Mouse (Mus musculus) ES-Bruce4 (cell line): ENCODE measurements around the gene Doxl2. TPM values are rescaled to one million over a fixed set of nuclear protein-coding genes. Genes with fewer than 3 reads are reported as not detected.

Experiments used
- H3K27ac ChIP-seq: 2 replicates; pipeline ENCODE4 v1.5.1; 2012; ENCODE audit warnings: low read length, inconsistent platforms; ENCODE audit not compliant: insufficient read depth
- H3K27me3 ChIP-seq: 2 replicates; pipeline ENCODE4 v1.6.1; 2012; ENCODE audit warnings: mild to moderate bottlenecking, low read length, inconsistent platforms; ENCODE audit not compliant: control insufficient read depth, poor library complexity, insufficient read depth, severe bottlenecking
- H3K36me3 ChIP-seq: 2 replicates; pipeline ENCODE4 v1.6.1; 2012; ENCODE audit warnings: inconsistent platforms, mild to moderate bottlenecking, low read length, moderate library complexity; ENCODE audit not compliant: control insufficient read depth, poor library complexity, insufficient read depth, severe bottlenecking
- H3K4me1 ChIP-seq: one replicate; pipeline ENCODE4 v1.8.1; 2011; ENCODE audit warnings: low read length; ENCODE audit not compliant: control insufficient read depth, insufficient read depth
- H3K4me3 ChIP-seq: 2 replicates; pipeline ENCODE4 v1.5.1; 2011; ENCODE audit warnings: low read depth, mild to moderate bottlenecking, low read length
- H3K9ac ChIP-seq: 2 replicates; pipeline ENCODE4 v1.6.1; 2012; ENCODE audit warnings: low read depth, mild to moderate bottlenecking, inconsistent platforms; ENCODE audit not compliant: poor library complexity, severe bottlenecking
- H3K9me3 ChIP-seq: replicated peaks from 2 replicates; pipeline ENCODE4 v1.6.1; 2012; ENCODE audit warnings: mild to moderate bottlenecking, low read length, inconsistent platforms; ENCODE audit not compliant: control insufficient read depth, poor library complexity, insufficient read depth, severe bottlenecking
- CTCF ChIP-seq: IDR thresholded peaks from one replicate; pipeline ENCODE4 v1.8.1; 2011; ENCODE audit warnings: low read depth, low read length
- EP300 ChIP-seq: IDR thresholded peaks from 2 replicates; pipeline ENCODE4 v1.6.1; 2011; ENCODE audit warnings: low read depth, low read length; ENCODE audit not compliant: insufficient read depth
- POLR2A ChIP-seq: IDR thresholded peaks from one replicate; pipeline ENCODE4 v1.8.1; 2011; ENCODE audit warnings: low read length; ENCODE audit not compliant: insufficient read depth
- polyA plus RNA-seq: library from polyadenylated mRNA; stranded (reverse); fragments of >200 nt; gene quantifications from 2 replicates; pipeline ENCODE4 v1.2.4, GENCODE M21; 2011; ENCODE audit warnings: low read depth; ENCODE audit not compliant: missing spikeins, insufficient read depth, insufficient read length

The Doxl2 gene
- polyA plus RNA-seq, 1 experiment, result not detected

- Histone ChIP-seq H3K27ac (no peak overlapping the region), H3K9ac (no peak overlapping the region), H3K4me1 (no peaks in the 10 kb centered on the region), H3K9me3 (no peaks in the 10 kb centered on the region), H3K27me3 (no peaks in the 10 kb centered on the region), H3K4me3 (no peak overlapping the region), H3K36me3 (no peaks in the 10 kb centered on the region)
- TF ChIP-seq EP300 (no peak), POLR2A (no peak), CTCF (no peak)
Observed at GRCm38 (mm10) chr6:48998796-48999195, 24.0 kb downstream of the Doxl2 start.

DNA sequence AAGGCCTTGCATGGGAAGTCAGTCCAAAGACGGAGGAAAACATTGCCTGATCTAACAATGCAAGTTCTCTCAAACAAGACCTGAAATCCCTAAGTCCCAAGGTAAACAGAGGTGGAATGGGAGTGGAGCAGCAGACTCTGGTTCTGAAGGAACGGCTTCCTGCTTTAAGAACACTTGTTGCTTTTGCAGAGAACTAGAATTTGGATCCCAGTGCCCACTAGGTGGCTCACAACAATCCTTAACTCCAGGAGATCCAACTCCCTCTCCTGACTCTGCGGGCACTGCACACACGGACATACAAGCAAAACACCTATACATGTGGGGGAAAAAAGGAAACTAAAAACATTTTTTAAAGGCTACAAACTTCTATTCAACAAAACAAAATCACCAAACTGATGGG lies 28.6 kb downstream of the Doxl2 start:
- H3K4me1 ChIP-seq, result no peaks in the 10 kb centered on the region
- no peak overlapping the region for H3K9ac ChIP-seq
- no peak overlapping the region for H3K27ac ChIP-seq
- no peak for TF ChIP-seq POLR2A
- peak; percentile 28 for TF ChIP-seq CTCF
- TF ChIP-seq EP300, result no peak
- H3K9me3 ChIP-seq, result no peaks in the 10 kb centered on the region
- no peaks in the 10 kb centered on the region for H3K36me3 ChIP-seq
- no peaks in the 10 kb centered on the region for H3K27me3 ChIP-seq
- H3K4me3 ChIP-seq, result no peak overlapping the region

GRCm38 (mm10) chr6:49007981-49008380 lies 33.2 kb downstream of the Doxl2 start:
- H3K9ac ChIP-seq, result no peak overlapping the region
- TF ChIP-seq CTCF, result peak; percentile 97
- TF ChIP-seq EP300, result no peak
- no peaks in the 10 kb centered on the region for H3K36me3 ChIP-seq
- peaks cover 5% of the 10 kb centered on the region; the same call in 1 of the 2 replicates for H3K9me3 ChIP-seq
- no peak overlapping the region for H3K27ac ChIP-seq
- H3K4me1 ChIP-seq, result peaks cover 2% of the 10 kb centered on the region
- H3K27me3 ChIP-seq, result no peaks in the 10 kb centered on the region
- H3K4me3 ChIP-seq, result peak overlapping the region; percentile 56

DNA sequence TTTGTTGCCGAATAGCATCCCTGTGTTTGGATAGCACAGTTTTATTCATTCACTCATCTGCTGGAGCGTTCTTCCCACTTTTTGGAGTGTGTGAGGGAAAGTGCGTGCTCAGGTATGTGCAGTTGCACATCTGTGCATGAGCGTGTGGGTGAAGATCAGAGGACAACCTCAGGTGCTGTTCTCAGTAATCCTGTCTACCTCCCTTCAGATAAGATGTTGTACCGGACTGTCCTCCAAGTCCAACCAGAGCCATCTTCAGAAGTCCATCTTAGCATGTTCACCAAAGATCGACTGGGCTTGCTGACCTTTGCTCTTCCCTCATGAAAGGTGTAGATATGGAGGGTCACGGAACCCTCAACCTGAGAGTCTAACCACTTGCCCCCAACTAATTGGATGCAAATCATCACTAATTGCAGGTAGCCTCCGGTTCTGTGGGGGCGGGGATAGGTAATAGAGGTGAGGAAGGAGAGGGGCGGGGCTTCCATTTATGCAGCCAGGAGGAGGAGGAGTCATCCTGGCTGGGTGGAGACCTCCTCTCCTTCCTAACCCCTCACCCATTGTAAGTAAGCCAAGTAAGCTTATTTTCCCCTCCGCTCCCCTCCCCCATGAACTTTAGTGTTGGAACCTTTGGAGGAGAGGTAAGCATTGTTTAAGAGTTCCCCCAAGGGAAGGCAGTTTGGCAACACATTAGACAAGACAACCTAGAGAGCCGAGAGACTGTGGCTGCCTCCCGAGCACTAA lies 33.8 kb downstream of the Doxl2 start:
- H3K27ac ChIP-seq, result 0 out of 2 replicates have a peak overlapping the region, but pooled peaks have one; percentile 8
- TF ChIP-seq CTCF (no peak), EP300 (no peak), POLR2A (no peak)

GRCm38 (mm10) chr6:49009161-49009555 lies 34.4 kb downstream of the Doxl2 start:
- peaks cover 5% of the 10 kb centered on the region; the same call in 1 of the 2 replicates for H3K9me3 ChIP-seq
- no peaks in the 10 kb centered on the region for H3K36me3 ChIP-seq
- TF ChIP-seq POLR2A (no peak), CTCF (no peak), EP300 (no peak)
- H3K27me3 ChIP-seq, result no peaks in the 10 kb centered on the region
- H3K4me3 ChIP-seq, result peak overlapping the region; percentile 56; the same call in 1 of the 2 replicates
- no peak overlapping the region for H3K9ac ChIP-seq
- H3K27ac ChIP-seq, result peak overlapping the region; percentile 8; the same call in 1 of the 2 replicates
- peaks cover 2% of the 10 kb centered on the region for H3K4me1 ChIP-seq

More for the DNA sequence above, 33.8 kb downstream of the Doxl2 start:
- Histone ChIP-seq H3K9ac (no peak overlapping the region), H3K4me3 (peak overlapping the region; percentile 56), H3K9me3 (peaks cover 5% of the 10 kb centered on the region; the same call in 1 of the 2 replicates), H3K4me1 (peaks cover 2% of the 10 kb centered on the region), H3K36me3 (no peaks in the 10 kb centered on the region), H3K27me3 (no peaks in the 10 kb centered on the region)

GRCm38 (mm10) chr6:49009665-49010064 lies 34.9 kb downstream of the Doxl2 start:
- TF ChIP-seq CTCF (no peak), POLR2A (no peak), EP300 (no peak)
- no peak overlapping the region for H3K27ac ChIP-seq
- no peak overlapping the region for H3K4me3 ChIP-seq
- H3K9ac ChIP-seq, result no peak overlapping the region
- no peaks in the 10 kb centered on the region for H3K36me3 ChIP-seq
- H3K4me1 ChIP-seq, result peaks cover 2% of the 10 kb centered on the region
- H3K9me3 ChIP-seq, result peaks cover 5% of the 10 kb centered on the region; the same call in 1 of the 2 replicates
- H3K27me3 ChIP-seq, result no peaks in the 10 kb centered on the region
